Mouse (Mus musculus) C3H10T1/2 (cell line): ENCODE data around the gene Scn8a. TPM values are rescaled to one million over a fixed set of nuclear protein-coding genes. Genes with fewer than 3 reads are reported as not detected.

ENCODE experiments used
- polyA plus RNA-seq, 2 experiments: library from polyadenylated mRNA; unstranded; fragments of >200 nt; fragmentation: generic; extraction: Trizol; gene quantifications; one replicate each; pipeline ENCODE4 v1.2.1; 2012; ENCODE audit warnings: missing spikeins in 2 of 2

Scn8a gene
- polyA plus RNA-seq = under 1 TPM in 1 of 2 experiments, not detected in 1; 0.22 TPM

DNA sequence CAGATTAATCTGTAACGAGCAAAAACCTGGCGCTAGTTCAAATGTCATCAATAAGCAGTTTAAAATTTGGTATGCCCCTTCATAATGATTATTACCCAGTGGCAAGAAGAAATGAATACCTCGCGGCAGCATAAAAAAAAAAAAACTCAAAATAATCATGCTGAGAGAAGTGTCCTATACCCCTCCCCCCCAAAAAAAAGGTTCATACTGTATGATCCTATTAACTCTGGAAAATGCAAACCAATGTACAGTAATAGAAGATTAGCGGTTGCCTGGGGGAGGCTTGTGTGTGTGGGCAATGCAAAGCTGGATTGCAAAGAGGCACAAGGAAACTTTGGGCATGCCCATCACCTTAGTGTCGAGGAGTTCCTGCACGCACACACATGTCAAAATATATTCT is at the start of gene Scn8a:
Gene Scn8a (plus strand): TSS at position 301 of the 400 bp plus-strand sequence.

DNA sequence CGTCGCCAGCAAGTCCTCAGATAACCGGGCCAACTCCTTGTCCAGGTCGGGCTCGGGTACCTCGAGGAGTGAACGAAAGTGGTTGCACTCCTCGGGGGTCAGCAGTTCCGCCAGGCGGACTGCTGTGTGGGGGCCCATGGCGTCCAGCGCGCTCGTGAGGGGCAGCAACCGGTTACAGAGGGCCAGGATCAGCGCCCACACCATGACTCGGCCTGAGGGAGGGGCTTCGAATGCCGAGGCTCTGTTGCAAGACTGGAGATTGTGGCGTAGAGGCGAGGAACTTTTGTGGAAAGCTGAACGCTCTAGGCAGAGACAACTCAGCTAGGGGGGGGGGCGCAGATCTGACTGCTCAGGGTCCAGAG is 177.5 kb downstream of the Scn8a start, which contains the start of gene Gm47841:
Gene Gm47841 (minus strand): TSS at position 204 of the 362 bp plus-strand sequence.

DNA sequence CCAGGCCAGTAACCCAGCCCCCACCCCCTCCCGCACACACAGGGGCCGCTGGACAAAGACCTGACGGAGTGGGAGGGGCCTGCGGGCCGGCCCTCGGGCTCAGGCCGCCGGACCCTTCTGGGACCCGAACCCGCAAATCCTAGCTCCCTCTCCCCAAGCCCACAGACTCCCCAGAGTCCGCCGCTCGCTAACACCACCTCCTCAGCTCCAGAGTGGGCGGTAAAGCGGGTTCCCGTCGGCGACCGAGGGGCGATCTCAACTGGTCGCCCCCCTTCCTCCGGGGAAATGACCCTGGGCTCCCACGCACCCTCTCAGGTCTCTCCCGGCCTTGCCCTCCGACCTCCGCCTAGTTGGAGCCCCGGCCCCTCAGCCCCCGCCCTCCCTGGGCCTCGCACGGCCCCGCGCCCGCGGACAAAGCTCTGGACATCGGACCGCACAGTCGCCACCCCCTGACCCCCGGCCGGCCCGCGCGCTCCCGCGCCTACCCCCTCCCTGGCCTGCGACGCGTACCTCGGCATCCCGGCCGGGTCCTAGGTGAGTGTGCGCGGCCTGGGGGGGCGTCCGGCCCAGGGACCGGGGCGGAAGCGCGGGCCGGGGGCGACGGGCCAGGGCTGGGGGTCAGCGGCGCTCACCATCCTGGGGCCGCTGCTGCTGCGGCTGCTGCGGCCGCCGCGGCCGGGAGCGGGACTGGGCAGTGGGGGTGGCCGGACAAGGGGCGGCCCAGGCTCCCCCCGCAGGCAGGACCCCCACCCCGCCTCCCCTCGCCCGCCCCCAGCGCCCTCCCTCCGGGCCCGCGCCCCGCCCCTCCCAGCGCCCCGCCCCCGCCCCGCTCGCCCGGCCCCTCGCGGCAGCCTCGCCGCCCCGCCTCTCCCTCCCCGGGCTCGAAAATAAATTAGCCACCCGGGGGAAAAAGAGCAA is 208.4 kb downstream of the Scn8a start, which contains the start of gene Fignl2:
Gene Fignl2 (minus strand): TSS at position 755 of the 918 bp plus-strand sequence.

Other genes starting within 250 kb of the Scn8a start
- gene Smagp, start 232.9 kb upstream of the Scn8a start, polyA plus RNA-seq = under 1 TPM in 1 of 2 experiments, not detected in 1; 0.07 TPM
- not detected for gene Bin2, start 200.3 kb upstream of the Scn8a start, polyA plus RNA-seq
- 10 to 100 TPM; 11.1 to 29.0 TPM for gene Cela1, start 181.9 kb upstream of the Scn8a start, polyA plus RNA-seq
- gene Galnt6, start 140.5 kb upstream of the Scn8a start, polyA plus RNA-seq = under 1 TPM; 0.02 to 0.09 TPM
- gene Slc4a8, start 108.1 kb upstream of the Scn8a start, polyA plus RNA-seq = 10 to 100 TPM; 10.3 to 24.2 TPM
- under 1 TPM in 1 of 2 experiments, not detected in 1; 0.13 TPM for gene Gm47841, start 177.5 kb downstream of the Scn8a start, polyA plus RNA-seq
- 1 to 10 TPM in 1 of 2 experiments, under 1 TPM in 1; 0.25 to 5.1 TPM for gene Fignl2, start 208.7 kb downstream of the Scn8a start, polyA plus RNA-seq
- not detected for gene Ankrd33, start 245.9 kb downstream of the Scn8a start, polyA plus RNA-seq